Mouse (Mus musculus) cortical plate, adult 2 months (tissue): ENCODE data around the gene Abcc9.

Experiments used
- CTCF ChIP-seq: fragments of 200-500 bp; IDR thresholded peaks from 2 replicates; pipeline ENCODE4 v1.5.1; 2011; ENCODE audit warnings: mild to moderate bottlenecking, control low read depth, low read length; ENCODE audit not compliant: insufficient read depth; ENCODE audit errors: extremely low read depth
- POLR2A ChIP-seq: fragments of 200-500 bp; IDR thresholded peaks from 2 replicates; pipeline ENCODE4 v1.6.1; 2011; ENCODE audit warnings: mild to moderate bottlenecking, low read length, control low read depth; ENCODE audit not compliant: insufficient read depth; ENCODE audit errors: extremely low read depth

DNA sequence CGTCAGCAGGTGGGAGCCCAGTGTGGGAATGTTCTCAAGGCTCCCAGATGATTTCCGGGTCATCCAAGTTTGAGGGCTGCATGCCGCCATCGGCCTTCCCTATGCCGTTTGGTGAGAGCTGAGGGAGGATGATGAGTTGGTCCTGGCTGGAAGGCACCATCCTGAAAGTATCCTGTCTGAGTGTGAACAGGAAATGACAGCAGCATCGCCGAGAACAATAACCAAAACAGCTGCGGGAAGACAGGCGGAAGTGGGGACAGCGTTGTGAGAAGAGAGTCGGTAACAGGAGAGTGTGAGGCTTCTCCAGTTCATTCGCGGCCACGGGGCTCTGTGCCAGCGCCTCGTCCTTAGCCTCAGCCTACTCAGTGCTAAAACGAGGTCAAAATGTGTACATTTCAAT is 163.6 kb downstream of the Abcc9 start:
- TF ChIP-seq CTCF (no peak), POLR2A (no peak)
